Mouse (Mus musculus) liver, embryonic 15.5 days (tissue): ENCODE measurements at regions not wholly inside any gene's neighbourhood (a gene's known extent, or its start where the extent isn't known, plus 50 kb on each side); places are given as distances from the start of the nearest gene placed in this dataset.

Experiments used
- ATAC-seq: fragments of 200-750 bp; cut with Nextera tagmentation; 2 replicates; pipeline ENCODE4 v1.8.0; 2017; ENCODE audit warnings: moderate number of reproducible peaks, mild to moderate bottlenecking, moderate library complexity; ENCODE audit not compliant: insufficient read depth
- H3K27ac ChIP-seq: fragments of 300-500 bp; sonication (generic); replicated peaks from 2 replicates; pipeline ENCODE4 v1.5.1; 2015; ENCODE audit warnings: mild to moderate bottlenecking, inconsistent platforms
- H3K27me3 ChIP-seq: fragments of 300-500 bp; sonication (generic); 2 replicates; pipeline ENCODE4 v1.6.1; 2015; ENCODE audit warnings: mild to moderate bottlenecking, inconsistent platforms
- H3K36me3 ChIP-seq: fragments of 300-500 bp; sonication (generic); replicated peaks from 2 replicates; pipeline ENCODE4 v1.6.1; 2015; ENCODE audit warnings: moderate library complexity, mild to moderate bottlenecking, inconsistent platforms
- H3K4me1 ChIP-seq: fragments of 300-500 bp; sonication (generic); replicated peaks from 2 replicates; pipeline ENCODE4 v1.6.1; 2015; ENCODE audit warnings: inconsistent platforms
- H3K4me2 ChIP-seq: fragments of 300-500 bp; sonication (generic); 2 replicates; pipeline ENCODE4 v1.6.1; 2015; ENCODE audit warnings: moderate library complexity, mild to moderate bottlenecking, inconsistent platforms
- H3K4me3 ChIP-seq: fragments of 300-500 bp; sonication (generic); replicated peaks from 2 replicates; pipeline ENCODE4 v1.5.1; 2015; ENCODE audit warnings: mild to moderate bottlenecking, inconsistent platforms
- H3K9ac ChIP-seq: fragments of 300-500 bp; sonication (generic); 2 replicates; pipeline ENCODE4 v1.6.1; 2015; ENCODE audit warnings: moderate library complexity, mild to moderate bottlenecking, inconsistent platforms
- H3K9me3 ChIP-seq: fragments of 300-500 bp; sonication (generic); replicated peaks from 2 replicates; pipeline ENCODE4 v1.6.1; 2016; ENCODE audit warnings: inconsistent platforms
- WGBS: fragments of 180-500 bp; shearing (Covaris S2); methylation state at CpG from one replicate; pipeline ENCODE4 v1.1.7; 2015; ENCODE audit warnings: mixed read lengths; ENCODE audit not compliant: insufficient replicate concordance; 5-methylcytosine and 5-hydroxymethylcytosine counted together

DNA sequence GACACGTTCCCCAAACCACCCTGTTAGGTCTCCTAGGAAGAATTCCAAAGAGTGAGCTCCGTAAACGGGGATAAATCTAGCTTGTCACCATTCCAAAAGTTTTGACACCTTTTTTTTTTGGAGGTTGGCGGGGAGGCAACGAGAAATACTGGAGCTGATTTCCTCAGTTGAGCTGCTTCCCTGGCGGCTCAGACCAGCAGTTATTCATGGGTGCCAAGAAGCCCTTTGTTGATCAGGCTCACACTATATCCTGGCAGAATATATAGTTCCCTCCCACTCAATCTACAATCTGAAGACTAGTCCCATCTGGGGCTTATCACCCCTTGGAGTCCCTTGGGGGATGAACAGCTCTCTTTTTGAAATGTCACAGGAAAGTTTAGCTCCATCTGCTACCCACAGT is 77.5 kb upstream of the Tiam2 start:
- Histone ChIP-seq H3K27ac (no peak overlapping the region), H3K9me3 (no peaks in the 10 kb centered on the region), H3K4me3 (no peak overlapping the region), H3K27me3 (no peaks in the 10 kb centered on the region), H3K9ac (no peak overlapping the region), H3K4me1 (peaks cover 24% of the 10 kb centered on the region), H3K4me2 (no peak overlapping the region), H3K36me3 (no peaks in the 10 kb centered on the region)
- WGBS = 82% methylated on average over 6 of the region's 6 CpGs
- no peak for ATAC-seq

DNA sequence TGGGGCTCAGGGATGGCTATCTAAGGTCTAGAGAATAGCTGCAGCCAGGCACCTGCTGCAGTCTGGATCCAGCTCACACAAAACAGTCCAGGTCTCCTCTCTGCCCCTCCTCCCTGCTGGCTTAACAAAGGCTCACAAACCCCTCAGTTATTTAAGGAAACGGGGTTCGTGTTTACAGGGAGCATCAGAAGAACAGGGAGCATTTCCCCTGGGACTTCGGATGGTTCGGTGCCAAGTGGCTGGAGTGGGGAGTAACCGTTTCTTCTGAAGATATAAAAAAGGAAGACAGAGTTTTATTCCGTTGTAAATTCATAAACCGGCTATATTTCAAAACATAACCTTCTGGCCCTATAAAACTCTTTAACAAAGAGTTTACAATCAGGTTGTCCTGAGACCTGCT is 77.1 kb upstream of the Tiam2 start:
- H3K27me3 ChIP-seq = no peaks in the 10 kb centered on the region
- WGBS = 77% methylated on average over 7 of the region's 7 CpGs
- H3K4me3 ChIP-seq = no peak overlapping the region
- no peak overlapping the region for H3K27ac ChIP-seq
- ATAC-seq = no peak
- H3K36me3 ChIP-seq = no peaks in the 10 kb centered on the region
- H3K9me3 ChIP-seq = no peaks in the 10 kb centered on the region
- H3K9ac ChIP-seq = no peak overlapping the region
- H3K4me2 ChIP-seq = no peak overlapping the region
- H3K4me1 ChIP-seq = peaks cover 23% of the 10 kb centered on the region

DNA sequence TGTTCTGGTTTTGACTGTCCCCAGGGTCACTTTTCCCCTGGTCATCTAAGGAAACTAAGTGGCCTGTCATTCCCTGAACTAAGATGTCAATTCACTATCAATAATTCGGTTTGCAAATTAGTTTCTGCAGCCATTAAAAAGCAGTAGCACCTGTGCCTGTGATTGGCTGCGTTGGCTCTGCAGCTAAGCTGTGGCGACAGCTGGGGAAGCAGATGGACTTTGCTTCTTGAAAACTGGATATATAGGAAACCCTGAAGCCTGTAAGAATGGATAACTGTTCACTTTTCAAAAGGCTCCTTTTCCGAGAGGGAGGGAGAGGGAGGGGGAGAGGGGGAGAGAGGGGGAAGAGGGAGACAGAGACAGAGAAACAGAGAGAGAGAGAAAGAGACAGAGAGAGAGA is 75.2 kb upstream of the Tiam2 start:
- Histone ChIP-seq H3K36me3 (no peaks in the 10 kb centered on the region), H3K4me2 (no peak overlapping the region), H3K27ac (no peak overlapping the region), H3K4me3 (no peak overlapping the region), H3K9me3 (no peaks in the 10 kb centered on the region), H3K9ac (no peak overlapping the region), H3K4me1 (peaks cover 7% of the 10 kb centered on the region), H3K27me3 (no peaks in the 10 kb centered on the region)
- 74% methylated on average over 4 of the region's 4 CpGs for WGBS
- no peak for ATAC-seq

DNA sequence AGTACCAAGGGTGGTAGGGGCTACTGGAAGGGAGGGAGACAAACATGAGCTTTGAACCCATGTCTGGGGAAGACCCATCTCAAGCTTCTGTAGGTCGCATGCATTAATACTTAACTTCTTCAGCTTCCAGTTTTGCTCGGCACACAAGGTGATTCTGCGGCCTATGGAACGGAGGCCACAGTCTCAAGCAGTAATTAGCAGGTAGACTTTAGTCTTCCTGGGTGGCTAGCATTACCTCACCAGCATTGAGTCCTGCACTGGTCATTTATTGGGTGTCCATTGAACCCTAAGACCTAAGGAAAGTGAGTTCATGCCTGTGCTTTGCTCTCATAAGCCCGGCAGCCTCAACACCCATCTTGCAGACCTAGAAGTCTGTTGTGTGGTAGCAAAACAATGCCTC is 74.4 kb upstream of the Tiam2 start:
- H3K4me1 ChIP-seq = no peaks in the 10 kb centered on the region
- no peak overlapping the region for H3K4me2 ChIP-seq
- H3K4me3 ChIP-seq = no peak overlapping the region
- H3K27ac ChIP-seq = no peak overlapping the region
- no peaks in the 10 kb centered on the region for H3K27me3 ChIP-seq
- H3K9ac ChIP-seq = no peak overlapping the region
- H3K9me3 ChIP-seq = no peaks in the 10 kb centered on the region
- no peaks in the 10 kb centered on the region for H3K36me3 ChIP-seq
- 85% methylated on average over 5 of the region's 5 CpGs for WGBS
- ATAC-seq = no peak

DNA sequence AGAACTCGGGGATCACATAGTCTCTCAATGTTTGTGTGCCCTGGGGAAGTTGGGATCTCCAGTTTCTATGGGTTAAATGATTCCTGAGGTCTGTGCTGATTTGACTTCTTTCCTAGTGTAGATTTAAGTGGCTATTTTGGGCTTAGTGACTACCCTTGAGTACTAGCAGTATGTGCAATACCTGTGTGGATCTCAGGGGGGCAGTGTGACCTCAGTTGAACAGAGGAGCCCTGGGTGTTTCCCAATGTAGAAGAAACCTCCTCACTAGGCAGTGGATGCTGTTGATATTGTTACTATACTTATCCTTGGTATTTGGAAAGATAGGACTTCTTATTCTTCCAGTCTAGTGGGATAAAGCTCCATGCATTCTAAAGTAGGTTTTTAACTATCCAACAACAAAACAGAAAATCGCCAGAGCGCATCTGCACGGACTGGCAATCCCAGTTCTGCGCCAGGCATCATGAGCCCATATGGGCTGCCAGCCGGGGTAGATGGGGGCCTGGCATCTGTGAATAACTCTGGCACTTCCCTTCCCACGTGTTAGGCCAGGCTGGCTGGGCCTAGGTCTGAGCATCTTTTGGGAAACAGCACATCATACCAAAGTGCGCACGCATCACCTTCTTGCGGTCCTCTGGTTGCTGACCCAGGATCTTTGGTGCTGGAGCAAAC is 72.7 kb upstream of the Tiam2 start:
- no peak overlapping the region for H3K27ac ChIP-seq
- H3K9ac ChIP-seq = no peak overlapping the region
- no peaks in the 10 kb centered on the region for H3K4me1 ChIP-seq
- no peaks in the 10 kb centered on the region for H3K27me3 ChIP-seq
- no peak for ATAC-seq
- H3K4me3 ChIP-seq = no peak overlapping the region
- H3K4me2 ChIP-seq = no peak overlapping the region
- 0 out of 2 replicates have a peak, but pooled peaks cover 3% of the 10 kb centered on the region for H3K36me3 ChIP-seq
- WGBS = 82% methylated on average over 10 of the region's 10 CpGs
- no peaks in the 10 kb centered on the region for H3K9me3 ChIP-seq

DNA sequence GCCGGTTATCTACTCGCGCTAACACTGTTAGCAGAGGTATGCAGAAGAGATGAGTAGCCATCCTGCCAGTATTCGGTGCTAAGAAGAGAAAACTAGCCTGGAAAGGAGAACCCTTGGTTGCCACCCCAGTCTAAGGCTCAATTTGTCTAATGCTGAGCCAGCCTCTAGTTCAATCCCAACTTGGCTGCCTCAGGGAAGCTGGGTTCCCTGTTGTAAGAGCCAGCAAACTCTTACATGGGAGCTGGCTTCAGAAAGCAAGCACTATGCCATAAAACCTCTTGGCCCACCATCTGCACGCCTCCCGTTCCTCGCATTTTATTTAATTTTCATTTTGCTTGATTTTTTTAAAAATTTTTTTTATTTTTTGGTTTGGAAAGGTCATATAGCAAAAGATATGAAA is 69.6 kb upstream of the Tiam2 start:
- H3K9me3 ChIP-seq = no peaks in the 10 kb centered on the region
- H3K27ac ChIP-seq = no peak overlapping the region
- H3K4me2 ChIP-seq = no peak overlapping the region
- H3K27me3 ChIP-seq = no peaks in the 10 kb centered on the region
- no peak overlapping the region for H3K4me3 ChIP-seq
- no peak for ATAC-seq
- 0 out of 2 replicates have a peak, but pooled peaks cover 3% of the 10 kb centered on the region for H3K36me3 ChIP-seq
- no peak overlapping the region for H3K9ac ChIP-seq
- H3K4me1 ChIP-seq = no peaks in the 10 kb centered on the region
- WGBS = 89% methylated on average over 7 of the region's 7 CpGs

DNA sequence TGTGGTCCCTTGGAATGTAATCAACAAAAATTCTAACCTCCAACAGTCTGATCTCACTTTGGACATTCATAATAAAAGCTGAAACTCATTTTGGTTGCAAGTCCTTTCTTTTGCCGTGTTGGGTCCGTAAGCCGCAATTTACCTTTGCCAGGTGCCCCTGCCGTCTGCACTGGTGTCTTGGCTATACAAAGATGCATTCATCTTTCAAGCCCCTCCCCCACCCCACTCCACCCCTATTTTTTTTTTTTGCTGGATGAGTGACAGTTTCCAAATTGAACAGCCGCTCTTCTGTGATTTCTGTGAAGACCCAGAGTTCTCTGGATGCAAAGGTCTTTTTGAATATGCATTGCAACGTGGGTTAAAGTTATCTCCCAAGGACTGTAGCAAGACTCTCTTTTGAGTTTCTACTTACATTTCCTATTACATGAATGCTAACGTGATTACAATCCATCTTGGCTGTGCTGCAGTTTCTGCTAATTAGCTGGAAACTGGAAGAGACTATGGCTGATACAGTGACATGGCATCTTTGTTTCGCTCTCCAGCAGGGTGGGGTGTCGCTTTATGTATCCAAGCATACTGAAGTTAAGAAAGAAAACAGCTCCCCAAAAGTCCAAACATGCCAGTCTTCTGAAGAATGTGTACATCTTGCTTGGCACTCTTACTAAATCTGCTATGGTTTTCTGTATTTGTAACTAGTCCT is 67.4 kb upstream of the Tiam2 start:
- Histone ChIP-seq H3K27me3 (no peaks in the 10 kb centered on the region), H3K9ac (no peak overlapping the region), H3K4me1 (no peaks in the 10 kb centered on the region), H3K4me3 (no peak overlapping the region), H3K36me3 (0 out of 2 replicates have a peak, but pooled peaks cover 3% of the 10 kb centered on the region), H3K4me2 (no peak overlapping the region), H3K9me3 (no peaks in the 10 kb centered on the region), H3K27ac (no peak overlapping the region)
- ATAC-seq = no peak
- 80% methylated on average over 9 of the region's 9 CpGs for WGBS

DNA sequence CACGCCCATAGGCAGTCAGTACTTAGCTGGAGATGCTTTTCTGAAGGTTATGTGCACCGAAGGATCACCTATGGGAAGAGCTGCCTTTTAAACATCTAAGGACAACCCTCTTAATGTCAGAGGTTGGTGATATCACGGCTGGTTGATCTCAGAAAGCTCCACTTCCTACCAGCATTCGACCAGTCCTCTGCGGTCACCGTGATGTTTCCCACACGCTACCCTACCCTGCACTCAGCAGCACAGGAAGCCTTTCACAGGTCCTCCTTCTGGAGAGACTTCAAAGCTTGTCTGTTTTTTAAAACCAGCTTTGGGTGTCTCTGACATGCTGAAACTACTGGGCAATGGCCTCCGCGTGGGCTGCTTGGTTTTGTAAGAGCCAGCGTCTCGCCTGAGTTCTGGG is 65.6 kb upstream of the Tiam2 start:
- 78% methylated on average over 11 of the region's 11 CpGs for WGBS

DNA sequence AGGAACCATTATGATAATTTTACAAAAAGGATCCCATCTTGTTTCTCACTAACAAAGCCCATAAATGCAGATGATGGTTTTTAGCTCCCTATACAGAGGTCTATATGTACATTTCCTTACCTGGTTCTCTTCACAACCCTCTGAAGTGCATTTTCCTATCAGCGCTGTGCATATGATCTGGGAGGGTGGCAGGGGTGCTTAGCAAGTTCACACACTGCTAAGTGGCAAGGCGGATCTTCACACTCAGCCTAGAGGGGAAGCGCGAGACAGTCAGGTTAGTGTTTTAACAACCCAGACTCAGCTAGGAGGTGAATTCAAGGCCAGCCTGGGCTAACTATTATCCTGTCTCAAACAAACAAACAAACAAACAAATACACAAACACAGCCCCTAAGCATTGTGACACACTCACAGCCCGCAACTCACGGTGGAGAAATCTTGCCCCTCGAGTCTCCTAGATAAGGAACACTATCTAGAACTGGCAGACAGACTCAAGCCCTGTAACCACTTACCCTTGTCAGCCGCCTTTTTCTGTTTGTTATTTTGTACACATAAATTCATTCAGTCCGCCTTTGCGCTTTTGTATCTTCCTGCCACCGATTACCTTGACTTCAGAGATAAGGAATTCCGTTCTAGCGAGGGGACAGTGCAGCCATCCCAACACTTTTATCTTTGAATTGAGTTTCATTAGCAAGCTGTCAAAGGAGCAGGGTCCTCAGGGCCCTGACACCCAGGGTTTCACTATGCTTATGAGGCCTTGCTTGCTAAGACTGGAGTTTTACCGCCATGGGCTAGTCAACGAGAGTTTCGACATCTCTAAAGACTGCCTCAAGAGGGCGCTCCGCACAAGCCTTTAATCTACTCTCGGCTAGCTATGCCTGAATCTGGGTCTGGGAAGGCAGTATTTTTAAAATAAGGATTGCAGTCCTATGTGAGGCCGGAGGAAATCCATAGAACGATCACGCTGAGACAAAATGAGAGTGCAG is 53.0 kb upstream of the Tiam2 start:
- peak overlapping the region; percentile 37 for H3K4me2 ChIP-seq
- no peaks in the 10 kb centered on the region for H3K9me3 ChIP-seq
- no peaks in the 10 kb centered on the region for H3K36me3 ChIP-seq
- peaks cover 3% of the 10 kb centered on the region; the same call in 1 of the 2 replicates for H3K4me1 ChIP-seq
- H3K27me3 ChIP-seq = no peaks in the 10 kb centered on the region
- H3K4me3 ChIP-seq = no peak overlapping the region
- ATAC-seq = peak; percentile 66
- H3K27ac ChIP-seq = no peak overlapping the region
- 15% methylated on average over 22 of the region's 22 CpGs for WGBS
- no peak overlapping the region for H3K9ac ChIP-seq

More for the DNA sequence above, 65.6 kb upstream of the Tiam2 start:
- ATAC-seq = no peak
- Histone ChIP-seq H3K27me3 (no peaks in the 10 kb centered on the region), H3K27ac (no peak overlapping the region), H3K36me3 (0 out of 2 replicates have a peak, but pooled peaks cover 3% of the 10 kb centered on the region), H3K4me2 (no peak overlapping the region), H3K9ac (no peak overlapping the region), H3K4me3 (no peak overlapping the region), H3K9me3 (no peaks in the 10 kb centered on the region), H3K4me1 (no peaks in the 10 kb centered on the region)

DNA sequence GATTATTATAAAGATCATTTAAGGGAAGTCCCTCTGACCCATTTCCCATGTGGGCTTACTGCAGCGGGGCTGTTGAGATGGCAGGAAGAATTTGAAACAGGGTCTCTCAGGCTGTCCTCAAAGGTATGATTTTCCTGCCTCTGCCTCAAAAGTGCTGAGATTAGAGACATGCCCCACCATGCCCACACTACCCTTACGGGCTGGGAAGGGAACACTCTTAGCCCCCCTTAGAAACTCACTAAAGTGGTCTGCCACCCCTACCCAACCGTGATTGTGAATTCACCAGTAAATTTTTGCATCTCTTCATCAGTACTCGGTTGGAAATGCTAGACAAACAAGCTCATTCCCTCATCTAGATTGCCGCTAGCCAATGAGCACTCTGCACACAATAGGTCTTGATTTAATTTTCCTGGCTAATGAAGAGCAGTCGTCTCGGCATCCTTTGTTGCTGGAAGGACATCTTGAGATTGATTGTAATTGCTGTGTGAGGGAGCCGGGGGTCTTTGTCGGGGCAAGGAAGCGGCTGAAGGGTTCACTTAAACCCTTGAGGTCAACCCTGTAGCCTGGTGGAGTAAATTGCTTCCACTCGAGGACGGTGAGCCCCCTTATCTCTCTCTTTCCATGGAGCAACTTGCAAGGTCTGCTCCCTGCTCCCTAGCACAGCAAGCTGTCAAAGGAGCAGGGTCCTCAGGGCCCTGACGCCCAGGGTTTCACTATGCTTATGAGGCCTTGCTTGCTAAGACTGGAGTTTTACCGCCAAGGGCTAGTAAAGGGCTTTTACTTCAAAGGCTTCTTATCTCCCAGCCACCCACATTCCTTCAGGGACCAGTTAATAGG is 51.7 kb upstream of the Tiam2 start:
- H3K9ac ChIP-seq = no peak overlapping the region
- 50% methylated on average over 14 of the region's 14 CpGs for WGBS
- H3K27ac ChIP-seq = no peak overlapping the region
- H3K36me3 ChIP-seq = no peaks in the 10 kb centered on the region
- H3K4me3 ChIP-seq = no peak overlapping the region
- H3K9me3 ChIP-seq = no peaks in the 10 kb centered on the region
- H3K27me3 ChIP-seq = no peaks in the 10 kb centered on the region
- peaks cover 3% of the 10 kb centered on the region; the same call in 1 of the 2 replicates for H3K4me1 ChIP-seq
- no peak for ATAC-seq
- no peak overlapping the region for H3K4me2 ChIP-seq
